Mouse (Mus musculus): ENCODE measurements around the gene Igdcc4. TPM values are rescaled to one million over a fixed set of nuclear protein-coding genes. Genes with fewer than 3 reads are reported as not detected.

The Igdcc4 gene
- polyA plus RNA-seq, 1 experiment = 0.32 TPM

- WGBS = 87% methylated on average over 18 of the region's 18 CpGs
Observed at GRCm38 (mm10) chr9:65083075-65083765, 18.1 kb upstream of the Igdcc4 start.

DNA sequence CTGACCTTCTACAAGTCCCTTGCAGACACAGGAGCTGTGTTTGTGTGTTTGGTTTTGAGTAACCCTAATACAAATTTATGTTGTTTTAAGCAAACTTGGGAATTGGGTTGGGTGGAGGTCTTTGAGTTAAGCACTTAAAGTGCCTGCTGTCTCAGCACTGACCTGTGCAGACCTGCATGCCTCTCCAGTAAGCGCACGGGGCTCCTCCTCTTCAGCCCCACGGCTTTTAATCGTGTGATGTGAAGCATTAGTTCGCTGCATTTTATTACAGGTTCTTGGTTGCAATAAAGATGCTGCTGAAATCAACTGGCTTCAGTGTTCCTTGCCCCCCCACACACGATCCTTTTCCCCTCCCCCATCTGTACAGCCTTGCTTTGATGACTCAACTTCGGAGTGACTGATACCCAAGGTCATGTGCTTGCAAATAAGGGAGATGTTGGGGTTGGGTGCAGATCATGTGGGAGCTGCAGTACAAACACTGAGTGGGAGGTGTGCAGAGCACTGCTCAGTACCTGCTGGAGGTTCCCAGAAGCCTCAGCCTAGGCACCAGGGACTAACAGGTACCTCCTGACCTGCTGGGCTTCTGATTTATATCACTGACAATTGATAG, 17.0 kb upstream of the Igdcc4 start:
- H3K4me1 ChIP-seq (ENCODE audit: control insufficient read depth, insufficient read depth, low read length) = peaks cover 1% of the 10 kb centered on the region; the same call in 1 of the 2 replicates
- 81% methylated on average over 7 of the region's 7 CpGs for WGBS
- no peak overlapping the region for H3K4me3 ChIP-seq (replicated peaks; ENCODE audit: control insufficient read depth, low read depth, low read length)
- TF ChIP-seq CTCF (IDR thresholded peaks at IDR 0.05; ENCODE audit: control insufficient read depth, insufficient read depth, low read length) = no peak
- TF ChIP-seq POLR2A (IDR thresholded peaks at IDR 0.05; ENCODE audit: borderline replicate concordance, control insufficient read depth, low read depth, low read length) = no peak
- H3K27ac ChIP-seq (ENCODE audit: control insufficient read depth, insufficient read depth, low read depth, low read length, poor library complexity) = no peak overlapping the region

More at GRCm38 (mm10) chr9:65083075-65083765, 18.1 kb upstream of the Igdcc4 start:
- H3K4me3 ChIP-seq (replicated peaks; ENCODE audit: control insufficient read depth, low read depth, low read length) = no peak overlapping the region
- H3K27ac ChIP-seq (ENCODE audit: control insufficient read depth, insufficient read depth, low read depth, low read length, poor library complexity) = no peak overlapping the region
- peaks cover 1% of the 10 kb centered on the region; the same call in 1 of the 2 replicates for H3K4me1 ChIP-seq (ENCODE audit: control insufficient read depth, insufficient read depth, low read length)
- no peak for TF ChIP-seq POLR2A (IDR thresholded peaks at IDR 0.05; ENCODE audit: borderline replicate concordance, control insufficient read depth, low read depth, low read length)

- Histone ChIP-seq H3K4me3 (replicated peaks; ENCODE audit: control insufficient read depth, low read depth, low read length) (no peak overlapping the region), H3K27ac (ENCODE audit: control insufficient read depth, insufficient read depth, low read depth, low read length, poor library complexity) (no peak overlapping the region), H3K4me1 (ENCODE audit: control insufficient read depth, insufficient read depth, low read length) (peaks cover 1% of the 10 kb centered on the region; the same call in 1 of the 2 replicates)
- TF ChIP-seq CTCF (IDR thresholded peaks at IDR 0.05; ENCODE audit: control insufficient read depth, insufficient read depth, low read length) (no peak), POLR2A (IDR thresholded peaks at IDR 0.05; ENCODE audit: borderline replicate concordance, control insufficient read depth, low read depth, low read length) (no peak)
- WGBS = 61% methylated on average over 1 of the region's 1 CpGs
Observed at GRCm38 (mm10) chr9:65085270-65085669, 16.0 kb upstream of the Igdcc4 start.

DNA sequence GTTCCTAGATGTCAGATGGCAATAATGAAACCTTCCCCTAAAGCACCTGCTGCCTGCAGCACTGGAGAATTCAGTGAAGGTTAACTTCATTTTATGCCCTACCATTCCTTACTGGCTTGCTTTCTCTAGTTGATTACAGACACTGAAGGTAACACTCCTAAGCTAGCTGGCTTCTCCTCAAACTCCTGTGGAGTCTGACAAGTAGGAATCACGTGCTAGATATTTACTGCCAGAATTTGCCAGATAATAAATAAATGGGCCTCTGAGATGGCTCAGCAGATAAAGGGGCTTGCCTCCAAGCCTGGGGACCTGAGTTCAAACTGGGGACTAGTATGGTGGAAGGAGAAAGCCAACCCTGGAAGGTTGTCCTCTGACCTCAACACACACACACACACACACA, 14.5 kb upstream of the Igdcc4 start:
- WGBS = 56% methylated on average over 1 of the region's 1 CpGs
- H3K27ac ChIP-seq (ENCODE audit: control insufficient read depth, insufficient read depth, low read depth, low read length, poor library complexity) = no peak overlapping the region
- peaks cover 1% of the 10 kb centered on the region; the same call in 1 of the 2 replicates for H3K4me1 ChIP-seq (ENCODE audit: control insufficient read depth, insufficient read depth, low read length)
- no peak overlapping the region for H3K4me3 ChIP-seq (replicated peaks; ENCODE audit: control insufficient read depth, low read depth, low read length)
- TF ChIP-seq POLR2A (IDR thresholded peaks at IDR 0.05; ENCODE audit: borderline replicate concordance, control insufficient read depth, low read depth, low read length) = no peak
- TF ChIP-seq CTCF (IDR thresholded peaks at IDR 0.05; ENCODE audit: control insufficient read depth, insufficient read depth, low read length) = no peak

DNA sequence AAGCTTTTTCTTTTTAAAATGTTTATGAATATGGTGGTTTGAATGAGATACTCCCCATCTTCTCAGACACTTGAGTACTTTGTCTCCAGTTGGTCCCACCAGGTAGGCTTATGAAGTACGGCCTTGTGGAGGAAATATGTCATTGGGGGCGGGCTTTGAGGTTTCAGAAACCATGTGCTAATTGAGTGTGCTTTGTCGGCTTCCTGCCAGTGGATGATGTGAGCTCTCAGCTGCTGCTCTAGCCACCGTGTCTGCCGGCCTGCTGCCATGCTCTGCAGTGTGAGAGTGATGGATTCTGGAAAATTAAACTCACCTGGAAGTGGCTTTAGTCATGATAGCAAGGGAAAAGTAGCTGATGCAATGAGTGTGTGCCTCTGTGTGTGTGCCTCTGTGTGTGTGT, 13.8 kb upstream of the Igdcc4 start:
- H3K4me3 ChIP-seq (replicated peaks; ENCODE audit: control insufficient read depth, low read depth, low read length) = no peak overlapping the region
- H3K4me1 ChIP-seq (ENCODE audit: control insufficient read depth, insufficient read depth, low read length) = peaks cover 1% of the 10 kb centered on the region; the same call in 1 of the 2 replicates
- WGBS = 9% methylated on average over 5 of the region's 5 CpGs
- TF ChIP-seq CTCF (IDR thresholded peaks at IDR 0.05; ENCODE audit: control insufficient read depth, insufficient read depth, low read length) (no peak), POLR2A (IDR thresholded peaks at IDR 0.05; ENCODE audit: borderline replicate concordance, control insufficient read depth, low read depth, low read length) (no peak)
- no peak overlapping the region for H3K27ac ChIP-seq (ENCODE audit: control insufficient read depth, insufficient read depth, low read depth, low read length, poor library complexity)

- TF ChIP-seq CTCF (IDR thresholded peaks at IDR 0.05; ENCODE audit: control insufficient read depth, insufficient read depth, low read length) = no peak
- TF ChIP-seq POLR2A (IDR thresholded peaks at IDR 0.05; ENCODE audit: borderline replicate concordance, control insufficient read depth, low read depth, low read length) = no peak
- H3K4me1 ChIP-seq (ENCODE audit: control insufficient read depth, insufficient read depth, low read length) = no peaks in the 10 kb centered on the region
- 80% methylated on average over 6 of the region's 6 CpGs for WGBS
- H3K4me3 ChIP-seq (replicated peaks; ENCODE audit: control insufficient read depth, low read depth, low read length) = no peak overlapping the region
- no peak overlapping the region for H3K27ac ChIP-seq (ENCODE audit: control insufficient read depth, insufficient read depth, low read depth, low read length, poor library complexity)
Observed at GRCm38 (mm10) chr9:65094237-65094636, 7.0 kb upstream of the Igdcc4 start.

DNA sequence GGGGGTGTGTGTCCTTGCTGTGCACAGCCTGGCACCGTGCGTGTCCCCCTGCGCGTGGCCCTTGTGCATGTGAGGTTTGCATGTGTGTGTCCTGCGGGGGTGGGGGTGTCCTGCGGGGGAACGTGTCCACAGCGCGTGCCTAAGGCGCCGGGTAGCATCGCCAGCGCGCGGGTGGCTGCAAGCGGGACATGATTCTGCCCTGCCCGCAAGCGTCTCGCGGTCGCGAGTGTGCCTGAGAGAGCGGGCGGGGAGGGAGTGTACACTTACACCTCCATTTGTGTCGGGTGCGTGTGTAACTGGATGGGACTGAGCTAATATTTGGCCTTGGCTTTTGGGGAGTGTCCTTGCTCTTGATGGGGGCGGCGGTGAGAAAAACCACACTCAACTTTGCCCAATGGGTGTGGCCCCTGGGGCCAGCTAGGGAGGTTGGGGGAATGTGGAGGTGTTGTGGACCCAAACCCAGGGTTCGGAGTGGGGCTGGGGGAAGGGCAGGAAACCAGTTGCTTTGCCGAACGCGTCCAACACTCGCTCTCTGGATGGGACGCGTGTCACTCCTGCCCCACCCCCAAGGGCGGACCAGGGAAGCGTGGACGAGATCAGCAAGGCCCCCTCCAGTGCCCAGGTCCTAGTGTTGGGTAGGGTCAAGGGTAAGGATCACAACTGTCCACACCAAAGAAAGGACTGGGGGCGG, 545 bp downstream of the Igdcc4 start:
- Histone ChIP-seq H3K4me3 (replicated peaks; ENCODE audit: control insufficient read depth, low read depth, low read length) (no peak overlapping the region), H3K27ac (ENCODE audit: control insufficient read depth, insufficient read depth, low read depth, low read length, poor library complexity) (no peak overlapping the region), H3K4me1 (ENCODE audit: control insufficient read depth, insufficient read depth, low read length) (no peaks in the 10 kb centered on the region; the same call in 1 of the 2 replicates)
- under 1% methylated on average over 39 of the region's 39 CpGs for WGBS
- TF ChIP-seq CTCF (IDR thresholded peaks at IDR 0.05; ENCODE audit: control insufficient read depth, insufficient read depth, low read length) (no peak), POLR2A (IDR thresholded peaks at IDR 0.05; ENCODE audit: borderline replicate concordance, control insufficient read depth, low read depth, low read length) (no peak)
